Mouse (Mus musculus): ENCODE data around the gene C1qbp. TPM values are rescaled to one million over a fixed set of nuclear protein-coding genes. Genes with fewer than 3 reads are reported as not detected.
A peak's percentile ranks its signal among the peaks of the same experiment; 100 is the strongest.

C1qbp gene
- polyA plus RNA-seq, 1 experiment from 2014 or later = 189 TPM

- Histone ChIP-seq H3K4me3 (replicated peaks; ENCODE audit: low read length) (no peak overlapping the region), H3K9ac (replicated peaks; ENCODE audit: low read depth, low read length) (no peak overlapping the region), H3K27ac (ENCODE audit: low read length) (no peak overlapping the region), H3K27me3 (replicated peaks; ENCODE audit: control insufficient read depth, insufficient read depth, low read length) (no peaks in the 10 kb centered on the region), H3K4me2 (ENCODE audit: low read length) (no peak overlapping the region), H3K36me3 (ENCODE audit: control insufficient read depth, insufficient read depth) (peaks cover 29% of the 10 kb centered on the region), H3K4me1 (replicated peaks; ENCODE audit: control insufficient read depth, insufficient read depth, low read length) (peaks cover 7% of the 10 kb centered on the region), H3K9me3 (ENCODE audit: control insufficient read depth, low read length) (no peaks in the 10 kb centered on the region)
- 97% methylated on average over 3 of the region's 3 CpGs for WGBS
- no peak for ATAC-seq
Observed at GRCm38 (mm10) chr11:71008321-71008720, 25.5 kb upstream of the C1qbp start.

- Histone ChIP-seq H3K27me3 (replicated peaks; ENCODE audit: control insufficient read depth, insufficient read depth, low read length) (no peaks in the 10 kb centered on the region), H3K4me3 (replicated peaks; ENCODE audit: low read length) (no peak overlapping the region), H3K27ac (ENCODE audit: low read length) (no peak overlapping the region), H3K36me3 (ENCODE audit: control insufficient read depth, insufficient read depth) (peaks cover 28% of the 10 kb centered on the region), H3K9me3 (ENCODE audit: control insufficient read depth, low read length) (no peaks in the 10 kb centered on the region), H3K4me2 (ENCODE audit: low read length) (no peak overlapping the region), H3K4me1 (replicated peaks; ENCODE audit: control insufficient read depth, insufficient read depth, low read length) (peaks cover 12% of the 10 kb centered on the region), H3K9ac (replicated peaks; ENCODE audit: low read depth, low read length) (no peak overlapping the region)
- ATAC-seq = no peak
- WGBS = 93% methylated on average over 7 of the region's 7 CpGs
Observed at GRCm38 (mm10) chr11:71007831-71008230, 25.0 kb upstream of the C1qbp start.

DNA sequence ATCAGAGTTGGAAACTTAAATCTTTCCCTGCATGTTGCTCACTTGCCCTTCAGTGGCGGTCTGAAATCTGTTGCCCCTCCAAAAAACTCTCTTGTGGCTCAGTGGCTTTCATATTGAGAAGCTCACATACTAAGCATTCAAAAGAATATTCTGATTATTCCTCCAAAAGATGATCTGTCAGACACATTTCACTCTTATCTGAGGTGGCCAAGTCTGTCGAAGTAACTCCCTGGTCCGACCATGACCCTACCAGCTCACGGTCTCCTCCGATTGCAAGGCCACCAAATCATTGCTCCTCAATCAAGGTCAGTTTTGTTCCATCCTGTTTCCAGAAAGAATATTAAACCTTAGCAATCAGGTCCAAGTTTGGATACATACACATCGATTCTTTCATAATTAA, 24.2 kb upstream of the C1qbp start:
- H3K4me3 ChIP-seq (replicated peaks; ENCODE audit: low read length) = no peak overlapping the region
- H3K36me3 ChIP-seq (ENCODE audit: control insufficient read depth, insufficient read depth) = peaks cover 22% of the 10 kb centered on the region
- ATAC-seq = no peak
- WGBS = 96% methylated on average over 6 of the region's 6 CpGs
- no peak overlapping the region for H3K9ac ChIP-seq (replicated peaks; ENCODE audit: low read depth, low read length)
- peaks cover 18% of the 10 kb centered on the region for H3K4me1 ChIP-seq (replicated peaks; ENCODE audit: control insufficient read depth, insufficient read depth, low read length)
- H3K4me2 ChIP-seq (ENCODE audit: low read length) = no peak overlapping the region
- H3K27ac ChIP-seq (ENCODE audit: low read length) = no peak overlapping the region
- H3K9me3 ChIP-seq (ENCODE audit: control insufficient read depth, low read length) = no peaks in the 10 kb centered on the region
- H3K27me3 ChIP-seq (replicated peaks; ENCODE audit: control insufficient read depth, insufficient read depth, low read length) = no peaks in the 10 kb centered on the region

GRCm38 (mm10) chr11:71005046-71005445, 22.2 kb upstream of the C1qbp start:
- Histone ChIP-seq H3K9ac (replicated peaks; ENCODE audit: low read depth, low read length) (peak overlapping the region; percentile 45; the same call in 1 of the 2 replicates), H3K27me3 (replicated peaks; ENCODE audit: control insufficient read depth, insufficient read depth, low read length) (no peaks in the 10 kb centered on the region), H3K27ac (ENCODE audit: low read length) (no peak overlapping the region), H3K4me3 (replicated peaks; ENCODE audit: low read length) (peak overlapping the region; percentile 19; the same call in 1 of the 2 replicates), H3K4me1 (replicated peaks; ENCODE audit: control insufficient read depth, insufficient read depth, low read length) (peaks cover 18% of the 10 kb centered on the region), H3K36me3 (ENCODE audit: control insufficient read depth, insufficient read depth) (peaks cover 9% of the 10 kb centered on the region), H3K4me2 (ENCODE audit: low read length) (peak overlapping the region; percentile 44), H3K9me3 (ENCODE audit: control insufficient read depth, low read length) (no peaks in the 10 kb centered on the region)
- no peak for ATAC-seq
- WGBS = 51% methylated on average over 5 of the region's 5 CpGs

DNA sequence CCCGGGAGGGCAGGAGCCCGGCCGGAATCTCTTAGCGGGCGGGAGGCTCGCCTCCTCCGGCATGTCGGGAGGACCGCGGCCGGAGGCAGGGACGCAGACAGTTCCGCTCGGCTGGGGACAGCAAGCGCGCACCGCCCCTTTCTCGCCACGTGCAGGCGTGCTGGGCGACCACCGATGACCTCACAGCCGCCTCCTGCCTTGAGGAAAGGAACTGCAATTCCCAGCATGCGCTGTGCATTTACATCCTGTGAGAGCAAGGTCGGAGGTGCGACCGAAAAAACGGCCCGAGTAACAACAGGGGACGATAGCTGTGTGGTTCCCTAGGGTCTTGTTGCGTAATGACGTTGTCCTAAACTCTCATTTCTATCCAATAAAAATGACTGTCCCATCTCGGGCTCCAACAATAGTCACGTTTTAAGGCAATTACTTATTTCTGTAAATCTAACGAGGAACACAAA, 21.5 kb upstream of the C1qbp start, which contains the start of gene Dhx33:
Dhx33 (minus strand) TSS at position 122 of the 458 bp plus-strand sequence.
- peaks cover 3% of the 10 kb centered on the region for H3K36me3 ChIP-seq (ENCODE audit: control insufficient read depth, insufficient read depth)
- H3K4me1 ChIP-seq (replicated peaks; ENCODE audit: control insufficient read depth, insufficient read depth, low read length) = peaks cover 18% of the 10 kb centered on the region
- peak; percentile 99 for ATAC-seq
- H3K27me3 ChIP-seq (replicated peaks; ENCODE audit: control insufficient read depth, insufficient read depth, low read length) = no peaks in the 10 kb centered on the region
- H3K4me2 ChIP-seq (ENCODE audit: low read length) = peak within 1 kb of the TSS; percentile 98
- H3K9ac ChIP-seq (replicated peaks; ENCODE audit: low read depth, low read length) = peak within 1 kb of the TSS; percentile 71
- H3K4me3 ChIP-seq (replicated peaks; ENCODE audit: low read length) = peak within 1 kb of the TSS; percentile 98
- H3K9me3 ChIP-seq (ENCODE audit: control insufficient read depth, low read length) = no peaks in the 10 kb centered on the region
- H3K27ac ChIP-seq (ENCODE audit: low read length) = peak within 1 kb of the TSS; percentile 58; the same call in 1 of the 2 replicates
- WGBS = under 1% methylated on average over 32 of the region's 35 CpGs

GRCm38 (mm10) chr11:71003611-71004315, 20.9 kb upstream of the C1qbp start:
- Histone ChIP-seq H3K4me2 (ENCODE audit: low read length) (peak overlapping the region; percentile 98), H3K27ac (ENCODE audit: low read length) (peak overlapping the region; percentile 58; the same call in 1 of the 2 replicates), H3K4me1 (replicated peaks; ENCODE audit: control insufficient read depth, insufficient read depth, low read length) (peaks cover 18% of the 10 kb centered on the region), H3K36me3 (ENCODE audit: control insufficient read depth, insufficient read depth) (peaks cover 2% of the 10 kb centered on the region; the same call in 1 of the 2 replicates), H3K9me3 (ENCODE audit: control insufficient read depth, low read length) (no peaks in the 10 kb centered on the region), H3K9ac (replicated peaks; ENCODE audit: low read depth, low read length) (peak overlapping the region; percentile 71), H3K27me3 (replicated peaks; ENCODE audit: control insufficient read depth, insufficient read depth, low read length) (no peaks in the 10 kb centered on the region), H3K4me3 (replicated peaks; ENCODE audit: low read length) (peak overlapping the region; percentile 98)
- ATAC-seq = no peak; the same call in 1 of the 2 replicates
- under 1% methylated on average over 49 of the region's 49 CpGs for WGBS

- H3K27ac ChIP-seq (ENCODE audit: low read length) = no peak overlapping the region
- no peak for ATAC-seq
- H3K9me3 ChIP-seq (ENCODE audit: control insufficient read depth, low read length) = no peaks in the 10 kb centered on the region
- H3K4me1 ChIP-seq (replicated peaks; ENCODE audit: control insufficient read depth, insufficient read depth, low read length) = peaks cover 18% of the 10 kb centered on the region
- H3K4me3 ChIP-seq (replicated peaks; ENCODE audit: low read length) = no peak overlapping the region
- H3K27me3 ChIP-seq (replicated peaks; ENCODE audit: control insufficient read depth, insufficient read depth, low read length) = no peaks in the 10 kb centered on the region
- peaks cover 2% of the 10 kb centered on the region; the same call in 1 of the 2 replicates for H3K36me3 ChIP-seq (ENCODE audit: control insufficient read depth, insufficient read depth)
- H3K4me2 ChIP-seq (ENCODE audit: low read length) = no peak overlapping the region
- WGBS = 72% methylated on average over 4 of the region's 4 CpGs
- H3K9ac ChIP-seq (replicated peaks; ENCODE audit: low read depth, low read length) = no peak overlapping the region
Observed at GRCm38 (mm10) chr11:71001167-71001566, 18.3 kb upstream of the C1qbp start.

GRCm38 (mm10) chr11:70982030-70982429, 796 bp downstream of the C1qbp start:
- 8% methylated on average over 12 of the region's 12 CpGs for WGBS
- Histone ChIP-seq H3K9me3 (ENCODE audit: control insufficient read depth, low read length) (no peaks in the 10 kb centered on the region), H3K4me2 (ENCODE audit: low read length) (peak overlapping the region; percentile 91)

DNA sequence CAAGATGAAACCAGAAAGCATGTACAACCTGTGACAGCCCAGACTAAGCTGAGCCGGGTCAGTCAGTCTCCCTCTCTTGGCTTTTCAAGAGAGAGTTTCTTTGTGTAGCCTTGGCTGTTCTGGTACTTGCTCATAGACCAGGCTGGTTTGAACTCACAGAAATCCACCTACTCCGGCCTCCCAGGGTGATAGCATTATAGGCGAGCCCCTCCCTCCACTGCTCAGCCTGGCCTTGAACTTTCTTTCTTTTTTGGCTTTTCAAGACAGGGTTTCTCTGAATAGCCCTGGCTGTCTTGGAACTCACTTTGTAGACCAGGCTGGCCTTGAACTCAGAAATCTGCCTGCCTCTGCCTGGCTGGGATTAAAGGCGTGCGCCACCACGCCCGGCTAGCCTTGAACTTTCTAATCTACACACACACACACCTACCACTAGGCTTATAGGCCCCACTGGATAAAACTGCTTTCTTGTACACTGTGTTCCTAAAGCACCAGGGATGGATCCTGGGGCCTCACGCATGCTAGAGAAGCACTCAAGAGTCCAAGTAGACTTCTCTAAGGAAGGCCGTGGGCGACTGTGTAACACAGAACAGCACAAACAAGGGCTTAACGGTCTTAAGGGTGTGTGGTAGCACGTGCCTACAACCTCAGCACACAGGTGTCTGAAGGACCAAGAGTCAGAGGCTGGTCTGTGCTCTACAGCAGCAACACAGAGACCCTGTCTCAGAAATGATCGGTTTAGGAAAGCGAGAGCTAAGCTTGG, 1.9 kb downstream of the C1qbp start:
- peaks cover 28% of the 10 kb centered on the region for H3K36me3 ChIP-seq (ENCODE audit: control insufficient read depth, insufficient read depth)
- H3K4me3 ChIP-seq (replicated peaks; ENCODE audit: low read length) = no peak overlapping the region
- WGBS = 92% methylated on average over 14 of the region's 14 CpGs
- no peaks in the 10 kb centered on the region for H3K27me3 ChIP-seq (replicated peaks; ENCODE audit: control insufficient read depth, insufficient read depth, low read length)
- H3K9ac ChIP-seq (replicated peaks; ENCODE audit: low read depth, low read length) = no peak overlapping the region
- no peak for ATAC-seq
- H3K4me1 ChIP-seq (replicated peaks; ENCODE audit: control insufficient read depth, insufficient read depth, low read length) = peaks cover 11% of the 10 kb centered on the region
- no peaks in the 10 kb centered on the region for H3K9me3 ChIP-seq (ENCODE audit: control insufficient read depth, low read length)
- H3K4me2 ChIP-seq (ENCODE audit: low read length) = no peak overlapping the region
- no peak overlapping the region for H3K27ac ChIP-seq (ENCODE audit: low read length)

More at GRCm38 (mm10) chr11:70982030-70982429, 796 bp downstream of the C1qbp start:
- Histone ChIP-seq H3K27me3 (replicated peaks; ENCODE audit: control insufficient read depth, insufficient read depth, low read length) (no peaks in the 10 kb centered on the region), H3K4me3 (replicated peaks; ENCODE audit: low read length) (peak overlapping the region; percentile 93), H3K9ac (replicated peaks; ENCODE audit: low read depth, low read length) (peak overlapping the region; percentile 84), H3K27ac (ENCODE audit: low read length) (no peak overlapping the region), H3K4me1 (replicated peaks; ENCODE audit: control insufficient read depth, insufficient read depth, low read length) (peaks cover 11% of the 10 kb centered on the region), H3K36me3 (ENCODE audit: control insufficient read depth, insufficient read depth) (peaks cover 36% of the 10 kb centered on the region)
- ATAC-seq = no peak
